ENCODE assay signal across 7 mouse cellular contexts in the genomic region with DNA sequence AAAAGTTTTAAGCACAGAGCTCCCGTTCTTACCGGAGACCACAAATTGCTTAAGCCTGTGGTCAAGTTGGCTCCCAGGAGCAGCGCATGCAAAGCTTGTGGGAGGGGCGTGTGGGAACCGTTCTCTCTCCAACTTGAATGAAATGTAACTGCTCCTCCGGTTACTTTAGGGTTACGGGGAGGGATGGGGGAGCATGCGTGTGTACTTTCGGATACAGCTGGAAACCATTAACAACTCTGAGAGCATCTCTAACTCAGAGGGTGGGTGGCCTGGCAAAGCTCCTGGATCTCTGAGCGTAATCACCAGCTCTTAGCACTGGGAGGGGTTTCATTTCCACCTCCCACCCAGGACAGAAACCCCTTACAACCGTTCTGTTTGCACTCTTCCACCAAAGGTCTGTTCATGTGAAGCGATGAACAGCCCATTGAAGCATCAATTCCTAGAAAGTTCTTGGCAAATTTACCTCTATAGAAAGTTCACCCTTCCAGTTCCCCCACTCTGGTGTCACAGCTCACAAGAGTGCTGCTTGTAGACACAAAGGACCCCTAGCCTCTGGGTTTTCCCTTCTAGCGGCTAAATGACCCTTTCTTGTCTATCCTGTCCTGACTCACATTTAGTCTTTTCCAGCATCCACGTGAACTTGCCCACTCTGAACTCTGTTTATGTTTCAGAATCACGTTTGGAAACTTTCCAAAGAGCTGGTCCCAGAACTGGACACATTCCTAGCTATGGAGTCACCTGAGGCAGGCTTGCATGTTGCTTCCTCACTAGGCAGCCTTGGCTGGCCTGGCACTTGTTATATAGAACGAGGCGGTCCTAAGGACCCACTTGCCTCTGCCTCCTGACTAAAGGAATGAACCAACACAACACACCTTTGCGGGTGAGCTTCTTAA. TPM values are rescaled to one million over a fixed set of nuclear protein-coding genes. Genes with fewer than 3 reads are reported as not detected.
DNase-seq lines count a peak whose midpoint lies in the region; ATAC-seq and TF ChIP-seq lines count a peak whose summit lies in the region.

No protein-coding gene starts in this region.

- H3K79me2 ChIP-seq in C2C12 (ENCODE audit: control insufficient read depth, insufficient read depth): no peaks in the 10 kb centered on the region

- no peak for TF ChIP-seq CTCF in C2C12 (IDR thresholded peaks at IDR 0.05; ENCODE audit: control insufficient read depth, insufficient read depth, insufficient read length)
- TF ChIP-seq CTCF in left cerebral cortex, adult 2 months (IDR thresholded peaks at IDR 0.05): no peak

- ATAC-seq in heart, embryonic 13.5 days (ENCODE audit: extremely low read depth, insufficient number of reproducible peaks, low FRiP score, low TSS enrichment): no peak
- peak; percentile 89 for ATAC-seq in limb, embryonic 12.5 days (ENCODE audit: insufficient number of reproducible peaks, insufficient read depth, low FRiP score, low TSS enrichment, low read depth)

- no peak overlapping the region for H3K9ac ChIP-seq in heart, embryonic 13.5 days
- H3K9ac ChIP-seq in limb, embryonic 12.5 days (replicated peaks): no peak overlapping the region

- no peak overlapping the region for H3ac ChIP-seq in C2C12 (ENCODE audit: control insufficient read depth, insufficient read length, low read depth)

- H3K9me3 ChIP-seq in heart, embryonic 13.5 days: no peaks in the 10 kb centered on the region
- H3K9me3 ChIP-seq in limb, embryonic 12.5 days: no peaks in the 10 kb centered on the region

- H3K4me3 ChIP-seq in C2C12 (ENCODE audit: insufficient read depth, poor library complexity, severe bottlenecking): no peak overlapping the region
- H3K4me3 ChIP-seq in heart, embryonic 13.5 days: peak overlapping the region; percentile 28
- H3K4me3 ChIP-seq in limb, embryonic 12.5 days (replicated peaks): 0 out of 2 replicates have a peak overlapping the region, but pooled peaks have one; percentile 3
- H3K4me3 ChIP-seq in left cerebral cortex, adult 2 months: no peak overlapping the region

- peak; percentile 74 for DNase-seq in 3T3-L1 (ENCODE audit: low read depth, low spot score)
- no peak for DNase-seq in frontal cortex, postnatal 25 days (ENCODE audit: low spot score in 2 of 2)
- DNase-seq in ovary, postnatal 14 days (ENCODE audit: low spot score): no peak
- DNase-seq in left cerebral cortex, adult 2 months (ENCODE audit: extremely low spot score in 1 of 2, low spot score in 2 of 2): no peak

- intact Hi-C loops in left cerebral cortex, adult 2 months (cut with DNase I): no loop called here

- no peaks in the 10 kb centered on the region for H3K36me3 ChIP-seq in C2C12 (ENCODE audit: control insufficient read depth, insufficient read depth)
- H3K36me3 ChIP-seq in heart, embryonic 13.5 days: no peaks in the 10 kb centered on the region
- no peaks in the 10 kb centered on the region for H3K36me3 ChIP-seq in limb, embryonic 12.5 days

- no peak overlapping the region for H3K27ac ChIP-seq in heart, embryonic 13.5 days (replicated peaks)
- H3K27ac ChIP-seq in limb, embryonic 12.5 days: peak overlapping the region; percentile 51
- H3K27ac ChIP-seq in left cerebral cortex, adult 2 months: no peak overlapping the region

- H3K4me2 ChIP-seq in heart, embryonic 13.5 days: peak overlapping the region; percentile 56
- H3K4me2 ChIP-seq in limb, embryonic 12.5 days: peak overlapping the region; percentile 46

- H3K27me3 ChIP-seq in C2C12 (ENCODE audit: control insufficient read depth, insufficient read depth, insufficient read length): no peaks in the 10 kb centered on the region
- no peaks in the 10 kb centered on the region for H3K27me3 ChIP-seq in heart, embryonic 13.5 days (replicated peaks)
- H3K27me3 ChIP-seq in limb, embryonic 12.5 days: no peaks in the 10 kb centered on the region

- no peaks in the 10 kb centered on the region for H3K79me3 ChIP-seq in C2C12 (ENCODE audit: low read depth)

- WGBS in heart, embryonic 13.5 days: 25% methylated on average over 18 of the region's 18 CpGs
- WGBS in limb, embryonic 12.5 days: 21% methylated on average over 18 of the region's 18 CpGs

- peaks cover 13% of the 10 kb centered on the region for H3K4me1 ChIP-seq in heart, embryonic 13.5 days
- H3K4me1 ChIP-seq in limb, embryonic 12.5 days (replicated peaks): peaks cover 17% of the 10 kb centered on the region

TF ChIP-seq in C2C12, 6 proteins besides CTCF, POLR2A, EP300 and RAD21:
- no peak for TF ChIP-seq MYOG (IDR thresholded peaks at IDR 0.05; ENCODE audit: control insufficient read depth, extremely low read depth, insufficient read length)
- TF ChIP-seq MAX (IDR thresholded peaks at IDR 0.05): no peak
- TF ChIP-seq CEBPB (IDR thresholded peaks at IDR 0.05; ENCODE audit: low read depth): peak; percentile 36

RNA-seq across cellular contexts. Expression of a gene that starts 55.1 kb away (rescaled TPM):
- polyA plus RNA-seq in C2C12 (2012; fragmentation: generic; extraction: Trizol): not detected
- polyA plus RNA-seq in heart, embryonic 13.5 days (2015; fragmentation: Nextera tagmentation; extraction: Ambion mirVana): 0.11 TPM in 1 of 2 replicates, not detected in the other
- polyA plus RNA-seq in limb, embryonic 12.5 days (2016; fragmentation: Nextera tagmentation; extraction: Ambion mirVana): 0.08 TPM in 1 of 2 replicates, not detected in the other
- total RNA-seq in left cerebral cortex, adult 2 months (2021): 1 to 10 TPM in 1 of 2 experiments, under 1 TPM in 1; 0.91 to 1.7 TPM

Comparison
In these comparisons a context has a peak if more than half of its experiments do, and no peak if none do; other contexts are left out.
1. H3K4me3 ChIP-seq: peak in heart, embryonic 13.5 days (single experiment) and limb, embryonic 12.5 days (single experiment); none in C2C12 (single experiment) and left cerebral cortex, adult 2 months (single experiment).